Mouse (Mus musculus): Measurements from ENCODE around the gene Plac9a. TPM values are rescaled to one million over a fixed set of nuclear protein-coding genes. Genes with fewer than 3 reads are reported as not detected.

Gene Plac9a
- polyA plus RNA-seq (2015; fragmentation: Nextera tagmentation; extraction: Ambion mirVana) = 7.1 and 9.6 TPM in 2 replicates

DNA sequence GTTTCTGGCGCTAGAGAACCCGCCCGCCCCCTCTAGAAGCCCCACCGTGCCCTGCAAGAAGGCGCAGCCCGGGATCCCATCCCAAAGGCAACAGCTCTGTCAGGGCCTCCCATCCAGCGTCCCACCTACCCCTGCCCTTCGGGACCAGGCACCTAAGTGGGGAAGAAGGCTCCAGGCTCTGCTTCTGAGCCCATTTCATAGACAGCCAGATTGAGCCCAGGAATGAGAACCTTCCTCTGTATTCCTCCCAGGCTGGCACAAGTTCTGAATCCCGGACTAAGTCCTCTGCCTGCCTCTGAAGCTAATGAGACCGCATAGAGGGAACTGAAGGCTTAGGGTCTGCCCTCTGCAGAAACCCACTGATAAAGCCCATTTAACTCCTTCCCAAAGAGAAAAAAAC lies at the start of gene Plac9a:
TSS of gene Plac9a (minus strand) at position 101 of the 400 bp plus-strand sequence.

DNA sequence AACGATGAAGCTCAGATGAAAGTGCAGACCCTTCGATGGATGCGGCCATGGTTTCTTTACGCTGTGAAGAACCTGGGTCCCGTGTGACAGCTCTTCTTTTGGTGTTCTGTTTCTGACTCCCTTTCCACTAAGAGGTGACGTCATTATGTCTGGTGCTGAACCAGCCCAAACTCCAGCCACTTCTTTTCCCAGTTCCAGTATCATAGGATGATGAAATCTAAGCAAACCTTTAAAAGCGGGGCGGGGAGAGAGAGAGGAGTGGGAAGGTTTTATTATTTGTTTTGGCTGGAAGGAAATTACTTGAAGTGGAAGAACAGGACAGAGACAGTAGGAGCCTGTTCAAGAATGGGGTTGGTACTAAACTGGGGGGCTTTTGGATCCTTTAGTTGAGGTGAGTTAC lies 35.1 kb upstream of the Plac9a start, which contains the start of gene Cphx1:
TSS of gene Cphx1 (plus strand) at position 301 of the 400 bp plus-strand sequence.

DNA sequence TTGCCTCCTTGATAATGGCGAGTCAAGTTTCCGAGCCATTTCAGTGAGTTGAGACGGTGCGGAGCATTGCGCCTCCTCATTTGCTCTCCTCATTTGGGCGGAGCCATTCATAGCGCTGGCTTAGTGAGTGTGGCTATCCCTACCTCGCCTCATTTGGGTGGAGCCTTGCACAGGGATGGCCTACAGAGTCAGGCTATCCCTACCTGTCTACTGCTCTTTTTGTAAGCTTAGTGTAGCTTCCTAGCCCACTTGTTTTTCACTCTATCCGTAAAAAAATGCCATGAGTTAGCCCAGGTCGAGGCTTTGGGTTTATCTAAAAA lies 24.6 kb upstream of the Plac9a start, which contains the start of gene Tmem254a:
TSS of gene Tmem254a (minus strand) at position 111 of the 320 bp plus-strand sequence.

DNA sequence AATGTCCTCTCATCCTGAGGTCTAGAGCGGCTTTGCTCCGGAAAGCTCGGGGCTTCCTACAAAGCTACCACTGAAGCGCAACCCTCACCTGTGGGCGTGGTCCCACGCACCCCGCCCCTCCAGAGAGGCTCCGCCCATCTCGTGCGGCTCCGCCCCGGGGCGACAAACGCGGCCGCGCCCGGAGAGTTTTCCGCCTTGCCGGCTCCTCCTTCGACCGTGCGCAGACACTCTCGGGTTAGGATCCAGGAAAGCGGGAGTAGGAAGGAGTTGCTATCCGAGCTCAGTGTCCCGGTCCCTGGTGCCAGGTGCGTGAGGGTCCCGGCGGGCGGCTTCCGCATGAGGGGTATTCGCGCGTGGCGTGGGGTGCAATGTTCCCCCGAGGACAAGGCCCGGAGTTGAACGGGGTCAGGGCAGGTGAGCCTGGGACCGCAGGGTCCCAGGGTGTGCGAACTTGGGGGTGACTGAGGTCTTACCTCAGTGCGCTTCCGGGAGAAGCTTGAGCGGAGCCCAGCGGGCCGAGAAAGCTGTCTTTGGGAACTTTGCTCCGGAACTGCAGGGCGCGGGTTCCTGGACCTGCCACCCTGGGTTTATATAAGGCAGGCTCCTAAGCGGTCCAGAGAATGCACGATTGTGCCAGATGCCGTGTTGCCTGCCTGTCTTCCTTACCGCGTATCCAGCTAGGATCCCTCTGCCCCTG lies 60.8 kb downstream of the Plac9a start, which contains the start of gene Anxa11:
TSS of gene Anxa11 (plus strand) at position 166 of the 697 bp plus-strand sequence.

Other genes with a start within 250 kb of the Plac9a start
- 12.9 and 13.3 TPM in 2 replicates for gene Ppif, start 208.9 kb downstream of the Plac9a start, polyA plus RNA-seq (2015; fragmentation: Nextera tagmentation; extraction: Ambion mirVana)
- gene Zcchc24, start 134.1 kb downstream of the Plac9a start, polyA plus RNA-seq (2015; fragmentation: Nextera tagmentation; extraction: Ambion mirVana) = 19.2 and 19.6 TPM in 2 replicates
- 30.5 and 33.0 TPM in 2 replicates for gene Anxa11, start 60.9 kb downstream of the Plac9a start, polyA plus RNA-seq (2015; fragmentation: Nextera tagmentation; extraction: Ambion mirVana)
- 2.7 and 3.7 TPM in 2 replicates for gene Tmem254a, start 24.6 kb upstream of the Plac9a start, polyA plus RNA-seq (2015; fragmentation: Nextera tagmentation; extraction: Ambion mirVana)
- not detected in 2 replicates for gene Cphx1, start 35.2 kb upstream of the Plac9a start, polyA plus RNA-seq (2015; fragmentation: Nextera tagmentation; extraction: Ambion mirVana)
- 1.3 and 2.0 TPM in 2 replicates for gene Duxbl1, start 75.5 kb upstream of the Plac9a start, polyA plus RNA-seq (2015; fragmentation: Nextera tagmentation; extraction: Ambion mirVana)
- 146 and 171 TPM in 2 replicates for gene Gm9780, start 139.6 kb upstream of the Plac9a start, polyA plus RNA-seq (2015; fragmentation: Nextera tagmentation; extraction: Ambion mirVana)
- gene Tmem254c, start 164.3 kb upstream of the Plac9a start, polyA plus RNA-seq (2015; fragmentation: Nextera tagmentation; extraction: Ambion mirVana) = 55.7 and 56.5 TPM in 2 replicates
- gene Cphx2, start 178.4 kb upstream of the Plac9a start, polyA plus RNA-seq (2015; fragmentation: Nextera tagmentation; extraction: Ambion mirVana) = not detected in 2 replicates
- gene Cphx3, start 179.2 kb upstream of the Plac9a start, polyA plus RNA-seq (2015; fragmentation: Nextera tagmentation; extraction: Ambion mirVana) = not detected in 2 replicates
- gene Duxbl2, start 215.2 kb upstream of the Plac9a start, polyA plus RNA-seq (2015; fragmentation: Nextera tagmentation; extraction: Ambion mirVana) = 1.4 TPM in 2 replicates